Mouse (Mus musculus): ENCODE data around the gene Mink1. TPM values are rescaled to one million over a fixed set of nuclear protein-coding genes. Genes with fewer than 3 reads are reported as not detected.
"Not testable (repeated sequence)": the region's sequence is repeated elsewhere in the genome, so short reads cannot be mapped to it uniquely, and the experiment has no call there.

Mink1 gene
- 14.9 and 15.9 TPM in 2 replicates for polyA plus RNA-seq (2015; fragmentation: Nextera tagmentation; extraction: Ambion mirVana)

GRCm38 (mm10) chr11:70562287-70562994, at the start of gene Mink1:
Gene Mink1, plus strand, starts transcription at chr11:70562881.
- H3K4me1 ChIP-seq: peaks cover 19% of the 10 kb centered on the region
- H3K4me2 ChIP-seq: peak within 1 kb of the TSS; percentile 90
- no peaks in the 10 kb centered on the region for H3K27me3 ChIP-seq (replicated peaks)
- peak within 1 kb of the TSS; percentile 86 for H3K9ac ChIP-seq
- H3K27ac ChIP-seq: peak within 1 kb of the TSS; percentile 91
- no peaks in the 10 kb centered on the region for H3K9me3 ChIP-seq
- peak within 1 kb of the TSS; percentile 88 for H3K4me3 ChIP-seq (replicated peaks)
- H3K36me3 ChIP-seq: no peaks in the 10 kb centered on the region
- ATAC-seq (ENCODE audit: insufficient read depth, low FRiP score, low read depth): peak; percentile 86
- 1% methylated on average over 55 of the region's 57 CpGs for WGBS

- Histone ChIP-seq H3K9ac (no peak overlapping the region), H3K27ac (no peak overlapping the region), H3K27me3 (replicated peaks) (no peaks in the 10 kb centered on the region), H3K4me3 (replicated peaks) (no peak overlapping the region), H3K9me3 (no peaks in the 10 kb centered on the region), H3K4me2 (no peak overlapping the region), H3K4me1 (0 out of 2 replicates have a peak, but pooled peaks cover 3% of the 10 kb centered on the region), H3K36me3 (no peaks in the 10 kb centered on the region)
- ATAC-seq (ENCODE audit: insufficient read depth, low FRiP score, low read depth): no peak
- WGBS: 60% methylated on average over 11 of the region's 11 CpGs
Observed at GRCm38 (mm10) chr11:70513520-70513919, 49.2 kb upstream of the Mink1 start.

DNA sequence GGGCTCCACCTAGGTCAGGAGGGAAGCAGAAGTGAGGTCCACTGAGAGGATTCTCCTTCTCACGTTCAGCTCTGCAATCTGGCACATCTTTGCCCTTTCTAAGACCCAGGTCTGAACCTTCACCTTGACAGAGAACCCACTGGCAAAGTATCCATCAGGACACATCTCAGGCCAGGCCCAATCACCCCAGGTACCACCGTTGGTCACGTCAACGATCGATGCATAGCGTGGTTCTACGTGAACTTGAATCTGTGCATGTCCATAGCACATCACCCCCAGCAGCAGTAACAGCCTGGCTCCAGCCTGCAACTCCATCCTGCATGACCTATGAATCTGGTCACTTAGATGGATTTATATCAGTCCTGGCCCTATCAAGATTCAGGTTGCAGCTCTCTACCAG, 48.4 kb upstream of the Mink1 start, which contains the start of gene Vmo1:
TSS of gene Vmo1 (minus strand) at position 329 of the 400 bp plus-strand sequence.
- Histone ChIP-seq H3K27ac (no peak within 1 kb of the TSS), H3K9ac (no peak within 1 kb of the TSS), H3K4me1 (0 out of 2 replicates have a peak, but pooled peaks cover 3% of the 10 kb centered on the region), H3K36me3 (no peaks in the 10 kb centered on the region), H3K4me3 (replicated peaks) (no peak within 1 kb of the TSS), H3K9me3 (no peaks in the 10 kb centered on the region), H3K27me3 (replicated peaks) (no peaks in the 10 kb centered on the region), H3K4me2 (no peak within 1 kb of the TSS)
- 82% methylated on average over 7 of the region's 7 CpGs for WGBS
- ATAC-seq (ENCODE audit: insufficient read depth, low FRiP score, low read depth): no peak

DNA sequence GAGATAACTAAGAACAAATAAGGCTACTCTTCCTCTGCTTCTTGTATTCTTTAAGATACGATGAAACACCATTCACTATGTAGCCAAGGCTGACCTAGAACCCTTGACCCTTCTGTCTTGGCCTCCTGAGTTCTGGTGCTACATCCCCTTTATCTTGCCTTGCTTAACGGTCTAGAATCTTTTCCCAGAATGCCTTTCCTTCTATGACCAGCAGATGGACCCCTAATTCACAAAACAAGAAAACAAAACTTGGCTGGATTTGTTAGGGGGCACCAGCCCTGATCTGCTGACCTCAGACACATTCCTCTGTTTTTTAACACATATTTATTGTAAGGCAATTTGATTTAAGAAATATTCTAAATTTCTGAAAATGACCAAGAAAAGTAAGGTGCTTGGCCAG, 46.3 kb upstream of the Mink1 start:
- H3K27me3 ChIP-seq (replicated peaks): no peaks in the 10 kb centered on the region
- ATAC-seq (ENCODE audit: insufficient read depth, low FRiP score, low read depth): no peak
- 19% methylated on average over 2 of the region's 2 CpGs for WGBS
- no peak overlapping the region for H3K27ac ChIP-seq
- peaks cover 9% of the 10 kb centered on the region; the same call in 1 of the 2 replicates for H3K4me1 ChIP-seq
- H3K9ac ChIP-seq: no peak overlapping the region
- H3K4me3 ChIP-seq (replicated peaks): no peak overlapping the region
- H3K9me3 ChIP-seq: no peaks in the 10 kb centered on the region
- H3K4me2 ChIP-seq: no peak overlapping the region
- no peaks in the 10 kb centered on the region for H3K36me3 ChIP-seq

- H3K9ac ChIP-seq: no peak overlapping the region
Observed at GRCm38 (mm10) chr11:70518436-70518835, 44.2 kb upstream of the Mink1 start.

GRCm38 (mm10) chr11:70518923-70519322, 43.8 kb upstream of the Mink1 start, which contains the start of gene Gltpd2:
Gene Gltpd2, plus strand, starts transcription at chr11:70519196.
- Histone ChIP-seq H3K4me1 (peaks cover 9% of the 10 kb centered on the region; the same call in 1 of the 2 replicates), H3K4me2 (peak within 1 kb of the TSS; percentile 57), H3K9ac (peak within 1 kb of the TSS; percentile 46), H3K36me3 (no peaks in the 10 kb centered on the region), H3K27ac (peak within 1 kb of the TSS; percentile 78), H3K4me3 (replicated peaks) (peak within 1 kb of the TSS; percentile 42), H3K9me3 (no peaks in the 10 kb centered on the region), H3K27me3 (replicated peaks) (no peaks in the 10 kb centered on the region)
- 74% methylated on average over 10 of the region's 10 CpGs for WGBS
- ATAC-seq (ENCODE audit: insufficient read depth, low FRiP score, low read depth): no peak

More at GRCm38 (mm10) chr11:70518436-70518835, 44.2 kb upstream of the Mink1 start:
- Histone ChIP-seq H3K9me3 (no peaks in the 10 kb centered on the region), H3K36me3 (no peaks in the 10 kb centered on the region), H3K4me3 (replicated peaks) (no peak overlapping the region), H3K4me2 (no peak overlapping the region), H3K4me1 (peaks cover 9% of the 10 kb centered on the region; the same call in 1 of the 2 replicates), H3K27me3 (replicated peaks) (no peaks in the 10 kb centered on the region), H3K27ac (no peak overlapping the region)
- ATAC-seq (ENCODE audit: insufficient read depth, low FRiP score, low read depth): no peak
- WGBS: 33% methylated on average over 1 of the region's 1 CpGs

DNA sequence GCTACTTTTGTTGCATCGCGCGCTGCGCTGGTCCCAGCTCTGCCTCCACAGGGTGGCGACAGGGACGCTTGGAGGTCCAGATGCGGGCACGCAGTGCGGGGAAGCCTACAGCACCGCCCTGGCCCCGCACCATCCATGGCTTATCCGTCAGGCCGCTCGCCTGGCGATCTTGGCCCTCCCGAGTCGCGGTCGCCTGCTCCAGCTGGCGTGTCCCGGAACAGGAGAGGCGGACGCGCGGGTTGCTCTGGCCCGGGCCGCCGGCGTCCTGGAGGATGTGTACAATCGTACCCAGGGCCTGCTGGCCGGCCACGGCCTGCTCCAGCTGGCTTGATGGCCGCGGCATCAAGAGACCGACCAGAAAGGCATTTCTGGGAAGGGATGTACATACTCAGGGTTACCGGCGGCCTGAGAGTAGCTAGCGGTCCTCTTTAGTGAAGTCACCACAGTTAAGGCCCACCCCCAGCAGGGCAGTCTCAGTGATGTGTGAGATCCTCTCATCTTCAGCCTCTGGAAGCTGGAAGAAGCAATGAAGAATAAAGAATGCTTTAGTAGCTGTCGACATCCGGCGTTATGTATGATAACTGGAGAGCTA, 42.4 kb upstream of the Mink1 start:
- 15% methylated on average over 41 of the region's 41 CpGs for WGBS
- ATAC-seq (ENCODE audit: insufficient read depth, low FRiP score, low read depth): peak; percentile 38; the same call in 1 of the 2 replicates
- Histone ChIP-seq H3K9ac (peak overlapping the region; percentile 46), H3K27me3 (replicated peaks) (no peaks in the 10 kb centered on the region), H3K27ac (peak overlapping the region; percentile 78), H3K36me3 (no peaks in the 10 kb centered on the region), H3K4me1 (peaks cover 9% of the 10 kb centered on the region; the same call in 1 of the 2 replicates), H3K9me3 (no peaks in the 10 kb centered on the region), H3K4me2 (peak overlapping the region; percentile 57), H3K4me3 (replicated peaks) (peak overlapping the region; percentile 42)

- H3K4me3 ChIP-seq (replicated peaks); H3K27ac ChIP-seq; ATAC-seq (ENCODE audit: insufficient read depth, low FRiP score, low read depth); H3K27me3 ChIP-seq (replicated peaks); H3K9ac ChIP-seq; H3K9me3 ChIP-seq; H3K4me2 ChIP-seq: not testable (repeated sequence)
- Histone ChIP-seq H3K4me1 (peaks cover 21% of the 10 kb centered on the region), H3K36me3 (peaks cover 21% of the 10 kb centered on the region)
- WGBS: 86% methylated on average over 8 of the region's 8 CpGs
Observed at GRCm38 (mm10) chr11:70523306-70523989, 39.2 kb upstream of the Mink1 start.

DNA sequence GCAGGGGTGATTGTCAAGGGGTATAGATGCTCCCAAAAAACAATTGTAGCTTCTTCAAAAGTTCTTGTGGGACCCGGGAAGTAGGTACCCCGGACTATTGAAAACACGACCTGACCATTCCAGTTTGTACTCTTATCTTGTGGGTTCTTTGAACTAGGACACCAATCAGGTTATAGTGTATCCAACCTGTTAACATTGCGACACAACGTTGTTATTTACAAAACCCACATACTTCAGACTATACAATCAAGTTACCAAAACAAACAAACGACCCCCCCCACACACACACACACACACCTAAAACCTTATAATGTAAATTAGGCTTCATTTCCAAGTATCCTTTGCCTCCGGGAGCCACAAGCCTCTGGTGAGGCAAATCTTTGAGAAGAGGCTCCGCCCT, 37.9 kb upstream of the Mink1 start:
- Histone ChIP-seq H3K27ac (no peak overlapping the region), H3K9ac (no peak overlapping the region), H3K36me3 (peaks cover 22% of the 10 kb centered on the region), H3K4me3 (replicated peaks) (peak overlapping the region; percentile 75), H3K9me3 (no peaks in the 10 kb centered on the region), H3K4me2 (peak overlapping the region; percentile 53), H3K27me3 (replicated peaks) (no peaks in the 10 kb centered on the region), H3K4me1 (peaks cover 17% of the 10 kb centered on the region)
- WGBS: 2% methylated on average over 8 of the region's 8 CpGs
- ATAC-seq (ENCODE audit: insufficient read depth, low FRiP score, low read depth): 0 out of 2 replicates have a peak, but pooled peaks have one; percentile 5

GRCm38 (mm10) chr11:70525184-70525678, 37.5 kb upstream of the Mink1 start, which contains the start of gene Psmb6:
Gene Psmb6, plus strand, starts transcription at chr11:70525367.
- H3K36me3 ChIP-seq: peaks cover 22% of the 10 kb centered on the region
- H3K4me3 ChIP-seq (replicated peaks): peak within 1 kb of the TSS; percentile 75
- H3K4me1 ChIP-seq: peaks cover 13% of the 10 kb centered on the region
- peak within 1 kb of the TSS; percentile 74 for H3K4me2 ChIP-seq
- H3K27ac ChIP-seq: no peak within 1 kb of the TSS
- H3K9me3 ChIP-seq: no peaks in the 10 kb centered on the region
- WGBS: under 1% methylated on average over 25 of the region's 26 CpGs
- peak; percentile 93 for ATAC-seq (ENCODE audit: insufficient read depth, low FRiP score, low read depth)
- H3K27me3 ChIP-seq (replicated peaks): no peaks in the 10 kb centered on the region
- peak within 1 kb of the TSS; percentile 56; the same call in 1 of the 2 replicates for H3K9ac ChIP-seq

- no peak overlapping the region for H3K27ac ChIP-seq
- no peaks in the 10 kb centered on the region for H3K27me3 ChIP-seq (replicated peaks)
- H3K4me1 ChIP-seq: peaks cover 11% of the 10 kb centered on the region
- WGBS: 4% methylated on average over 12 of the region's 12 CpGs
- H3K4me3 ChIP-seq (replicated peaks): peak overlapping the region; percentile 75
- H3K36me3 ChIP-seq: peaks cover 22% of the 10 kb centered on the region
- no peak for ATAC-seq (ENCODE audit: insufficient read depth, low FRiP score, low read depth)
- H3K4me2 ChIP-seq: peak overlapping the region; percentile 74
- H3K9ac ChIP-seq: peak overlapping the region; percentile 56; the same call in 1 of the 2 replicates
- H3K9me3 ChIP-seq: no peaks in the 10 kb centered on the region
Observed at GRCm38 (mm10) chr11:70525726-70526125, 37.0 kb upstream of the Mink1 start.
